Mouse (Mus musculus) hematopoietic multipotent progenitor cell, adult 10-12 weeks (in vitro differentiated cells): ENCODE measurements around the gene Hif1an. TPM values are rescaled to one million over a fixed set of nuclear protein-coding genes. Genes with fewer than 3 reads are reported as not detected.

ENCODE experiments used
- polyA plus RNA-seq: library from polyadenylated mRNA; stranded (reverse); fragments of >175 nt; gene quantifications from 2 replicates; pipeline ENCODE4 v1.2.3, GENCODE M21; 2012; ENCODE audit warnings: low replicate concordance

Hif1an gene
- polyA plus RNA-seq: 16.7 and 28.9 TPM in 2 replicates

GRCm38 (mm10) chr19:44562652-44563206 lies at the start of gene Hif1an:
Gene Hif1an (plus strand): TSS chr19:44562850.

GRCm38 (mm10) chr19:44545321-44546041 lies 17.2 kb upstream of the Hif1an start, which contains the start of gene Sec31b:
Gene Sec31b (minus strand): TSS chr19:44545864.

GRCm38 (mm10) chr19:44552731-44553130 lies 9.9 kb upstream of the Hif1an start, which contains the start of gene Gm20538:
Gene Gm20538 (minus strand): TSS chr19:44552831.

GRCm38 (mm10) chr19:44554861-44555590 lies 7.6 kb upstream of the Hif1an start, which contains the start of gene Ndufb8:
Gene Ndufb8 (minus strand): TSS chr19:44555440.

Other genes starting within 250 kb of the Hif1an start
- gene Scd4, start 229.8 kb upstream of the Hif1an start, polyA plus RNA-seq: not detected in 2 replicates
- gene Scd1, start 155.0 kb upstream of the Hif1an start, polyA plus RNA-seq: 262 and 423 TPM in 2 replicates
- gene Wnt8b, start 69.4 kb upstream of the Hif1an start, polyA plus RNA-seq: not detected in 2 replicates
- 1.9 and 2.6 TPM in 2 replicates for gene Sec31b, start 17.0 kb upstream of the Hif1an start, polyA plus RNA-seq
- gene Gm20538, start 10.0 kb upstream of the Hif1an start, polyA plus RNA-seq: not detected in 2 replicates
- 95.7 and 97.2 TPM in 2 replicates for gene Ndufb8, start 7.4 kb upstream of the Hif1an start, polyA plus RNA-seq
- not detected in 2 replicates for gene Pax2, start 193.2 kb downstream of the Hif1an start, polyA plus RNA-seq